Mouse (Mus musculus) embryonic facial prominence, embryonic 12.5 days (tissue): ENCODE data around the gene Nid2. TPM values are rescaled to one million over a fixed set of nuclear protein-coding genes. Genes with fewer than 3 reads are reported as not detected.
A peak's percentile ranks its signal among the peaks of the same experiment; 100 is the strongest.

Source experiments
- ATAC-seq: fragments of 200-750 bp; cut with Nextera tagmentation; 2 replicates; pipeline ENCODE4 v1.8.0; 2017; ENCODE audit not compliant: insufficient number of reproducible peaks, insufficient read depth, low FRiP score, low TSS enrichment
- H3K27ac ChIP-seq: fragments of 300-500 bp; sonication (generic); 2 replicates; pipeline ENCODE4 v1.5.1; 2016; ENCODE audit warnings: mild to moderate bottlenecking
- H3K27me3 ChIP-seq: fragments of 300-500 bp; sonication (generic); 2 replicates; pipeline ENCODE4 v1.6.1; 2016; ENCODE audit warnings: mild to moderate bottlenecking, moderate library complexity
- H3K36me3 ChIP-seq: fragments of 300-500 bp; sonication (generic); 2 replicates; pipeline ENCODE4 v1.6.1; 2016; ENCODE audit warnings: mild to moderate bottlenecking
- H3K4me1 ChIP-seq: fragments of 300-500 bp; sonication (generic); 2 replicates; pipeline ENCODE4 v1.6.1; 2016
- H3K4me2 ChIP-seq: fragments of 300-500 bp; sonication (generic); replicated peaks from 2 replicates; pipeline ENCODE4 v1.6.1; 2016; ENCODE audit warnings: mild to moderate bottlenecking, moderate library complexity
- H3K4me3 ChIP-seq: fragments of 300-500 bp; sonication (generic); 2 replicates; pipeline ENCODE4 v1.5.1; 2016; ENCODE audit warnings: mild to moderate bottlenecking
- H3K9ac ChIP-seq: fragments of 300-500 bp; sonication (generic); 2 replicates; pipeline ENCODE4 v1.6.1; 2016; ENCODE audit warnings: mild to moderate bottlenecking, moderate library complexity
- H3K9me3 ChIP-seq: fragments of 300-500 bp; sonication (generic); 2 replicates; pipeline ENCODE4 v1.6.1; 2016; ENCODE audit warnings: mild to moderate bottlenecking, moderate library complexity
- WGBS: fragments of 180-500 bp; shearing (Covaris S2); methylation state at CpG from one replicate; pipeline ENCODE4 v1.1.7; 2016; 5-methylcytosine and 5-hydroxymethylcytosine counted together
- polyA plus RNA-seq: library from polyadenylated mRNA; unstranded; fragments of >200 nt; fragmentation: Nextera tagmentation; extraction: Ambion mirVana; gene quantifications from 2 replicates; pipeline ENCODE4 v1.2.1, GENCODE M21; 2016

The Nid2 gene
- polyA plus RNA-seq, 1 experiment from 2014 or later: 85.7 TPM

GRCm38 (mm10) chr14:19823321-19824142, 72.5 kb downstream of the Nid2 start, which contains the start of gene Rtraf:
TSS of gene Rtraf (minus strand) at chr14:19823824.
- Histone ChIP-seq H3K4me1 (peaks cover 8% of the 10 kb centered on the region; the same call in 1 of the 2 replicates), H3K4me2 (peak within 1 kb of the TSS; percentile 75), H3K27me3 (no peaks in the 10 kb centered on the region), H3K36me3 (peaks cover 24% of the 10 kb centered on the region), H3K9ac (peak within 1 kb of the TSS; percentile 95), H3K9me3 (no peaks in the 10 kb centered on the region), H3K27ac (peak within 1 kb of the TSS; percentile 73), H3K4me3 (peak within 1 kb of the TSS; percentile 96)
- WGBS: under 1% methylated on average over 80 of the region's 80 CpGs
- ATAC-seq: peak; percentile 94

- 68% methylated on average over 11 of the region's 11 CpGs for WGBS
- Histone ChIP-seq H3K4me1 (peaks cover 8% of the 10 kb centered on the region; the same call in 1 of the 2 replicates), H3K9ac (no peak overlapping the region), H3K27me3 (no peaks in the 10 kb centered on the region), H3K36me3 (peaks cover 12% of the 10 kb centered on the region), H3K4me3 (no peak overlapping the region), H3K4me2 (no peak overlapping the region), H3K27ac (no peak overlapping the region), H3K9me3 (no peaks in the 10 kb centered on the region)
- ATAC-seq: no peak
Observed at GRCm38 (mm10) chr14:19825481-19825880, 74.4 kb downstream of the Nid2 start.

- no peak for ATAC-seq
- no peaks in the 10 kb centered on the region for H3K4me1 ChIP-seq
- no peak overlapping the region for H3K9ac ChIP-seq
Observed at GRCm38 (mm10) chr14:19836289-19836688, 85.2 kb downstream of the Nid2 start.

GRCm38 (mm10) chr14:19839600-19840332, 88.7 kb downstream of the Nid2 start:
- peak overlapping the region; percentile 20; the same call in 1 of the 2 replicates for H3K4me3 ChIP-seq
- no peak overlapping the region for H3K27ac ChIP-seq
- peak; percentile 69; the same call in 1 of the 2 replicates for ATAC-seq
- H3K9ac ChIP-seq: peak overlapping the region; percentile 55; the same call in 1 of the 2 replicates
- WGBS: 24% methylated on average over 15 of the region's 15 CpGs
- no peaks in the 10 kb centered on the region for H3K36me3 ChIP-seq
- peak overlapping the region; percentile 40 for H3K4me2 ChIP-seq
- no peaks in the 10 kb centered on the region for H3K4me1 ChIP-seq
- H3K27me3 ChIP-seq: no peaks in the 10 kb centered on the region
- H3K9me3 ChIP-seq: no peaks in the 10 kb centered on the region

More at GRCm38 (mm10) chr14:19836289-19836688, 85.2 kb downstream of the Nid2 start:
- H3K9me3 ChIP-seq: no peaks in the 10 kb centered on the region
- no peak overlapping the region for H3K4me3 ChIP-seq
- 85% methylated on average over 3 of the region's 3 CpGs for WGBS
- no peak overlapping the region for H3K27ac ChIP-seq
- H3K27me3 ChIP-seq: no peaks in the 10 kb centered on the region
- H3K4me2 ChIP-seq: no peak overlapping the region
- H3K36me3 ChIP-seq: no peaks in the 10 kb centered on the region

GRCm38 (mm10) chr14:19853471-19853870, 102.4 kb downstream of the Nid2 start:
- no peak overlapping the region for H3K27ac ChIP-seq
- ATAC-seq: no peak
- no peaks in the 10 kb centered on the region for H3K27me3 ChIP-seq
- H3K9me3 ChIP-seq: no peaks in the 10 kb centered on the region
- no peaks in the 10 kb centered on the region for H3K4me1 ChIP-seq
- H3K9ac ChIP-seq: no peak overlapping the region
- H3K36me3 ChIP-seq: no peaks in the 10 kb centered on the region
- H3K4me3 ChIP-seq: no peak overlapping the region
- no peak overlapping the region for H3K4me2 ChIP-seq
- 44% methylated on average over 3 of the region's 3 CpGs for whole genome bisulfite sequencing

GRCm38 (mm10) chr14:19858279-19858678, 107.2 kb downstream of the Nid2 start:
- no peaks in the 10 kb centered on the region for H3K27me3 ChIP-seq
- H3K4me1 ChIP-seq: no peaks in the 10 kb centered on the region
- ATAC-seq: no peak
- H3K4me2 ChIP-seq: no peak overlapping the region
- H3K27ac ChIP-seq: no peak overlapping the region
- H3K4me3 ChIP-seq: no peak overlapping the region
- no peak overlapping the region for H3K9ac ChIP-seq
- no peaks in the 10 kb centered on the region for H3K9me3 ChIP-seq
- H3K36me3 ChIP-seq: no peaks in the 10 kb centered on the region
- 78% methylated on average over 2 of the region's 2 CpGs for WGBS

GRCm38 (mm10) chr14:19858808-19859776, 108.0 kb downstream of the Nid2 start:
- 49% methylated on average over 7 of the region's 8 CpGs for WGBS

GRCm38 (mm10) chr14:19860281-19860680, 109.2 kb downstream of the Nid2 start:
- H3K36me3 ChIP-seq: no peaks in the 10 kb centered on the region
- H3K27me3 ChIP-seq: no peaks in the 10 kb centered on the region
- no peaks in the 10 kb centered on the region for H3K4me1 ChIP-seq
- no peaks in the 10 kb centered on the region for H3K9me3 ChIP-seq
- no peak overlapping the region for H3K4me3 ChIP-seq
- H3K4me2 ChIP-seq: no peak overlapping the region
- no peak overlapping the region for H3K27ac ChIP-seq
- WGBS: 92% methylated on average over 4 of the region's 4 CpGs
- no peak overlapping the region for H3K9ac ChIP-seq
- ATAC-seq: no peak

More at GRCm38 (mm10) chr14:19858808-19859776, 108.0 kb downstream of the Nid2 start:
- H3K27me3 ChIP-seq: no peaks in the 10 kb centered on the region
- H3K4me3 ChIP-seq: no peak overlapping the region
- H3K4me2 ChIP-seq: no peak overlapping the region
- H3K9me3 ChIP-seq: no peaks in the 10 kb centered on the region
- H3K36me3 ChIP-seq: no peaks in the 10 kb centered on the region
- H3K9ac ChIP-seq: no peak overlapping the region
- no peaks in the 10 kb centered on the region for H3K4me1 ChIP-seq
- H3K27ac ChIP-seq: no peak overlapping the region
- ATAC-seq: no peak

Other genes with a start within 250 kb of the Nid2 start
- gene Gm2244, start 201.3 kb upstream of the Nid2 start, polyA plus RNA-seq: 0.22 and 0.32 TPM in 2 replicates
- 2.8 and 3.7 TPM in 2 replicates for gene Gm2237, start 166.1 kb upstream of the Nid2 start, polyA plus RNA-seq
- not detected in 2 replicates for gene Gm5458, start 148.7 kb upstream of the Nid2 start, polyA plus RNA-seq
- 228 and 237 TPM in 2 replicates for gene Rtraf, start 72.6 kb downstream of the Nid2 start, polyA plus RNA-seq
- gene Gng2, start 226.4 kb downstream of the Nid2 start, polyA plus RNA-seq: 77.6 and 81.4 TPM in 2 replicates